Mouse (Mus musculus) liver, embryonic 12.5 days (tissue): Measurements from ENCODE around the gene Spem2. TPM values are rescaled to one million over a fixed set of nuclear protein-coding genes. Genes with fewer than 3 reads are reported as not detected.

Experiments used
- ATAC-seq: fragments of 200-750 bp; cut with Nextera tagmentation; 2 replicates; pipeline ENCODE4 v1.8.0; 2017; ENCODE audit warnings: moderate number of reproducible peaks, mild to moderate bottlenecking, moderate library complexity
- H3K27ac ChIP-seq: fragments of 300-500 bp; sonication (generic); 2 replicates; pipeline ENCODE4 v1.5.1; 2016; ENCODE audit warnings: mild to moderate bottlenecking
- H3K27me3 ChIP-seq: fragments of 300-500 bp; sonication (generic); replicated peaks from 2 replicates; pipeline ENCODE4 v1.6.1; 2016; ENCODE audit warnings: mild to moderate bottlenecking, moderate library complexity
- H3K36me3 ChIP-seq: fragments of 300-500 bp; sonication (generic); 2 replicates; pipeline ENCODE4 v1.6.1; 2016; ENCODE audit warnings: mild to moderate bottlenecking, moderate library complexity
- H3K4me1 ChIP-seq: fragments of 300-500 bp; sonication (generic); 2 replicates; pipeline ENCODE4 v1.6.1; 2016
- H3K4me2 ChIP-seq: fragments of 300-500 bp; sonication (generic); 2 replicates; pipeline ENCODE4 v1.6.1; 2016; ENCODE audit warnings: mild to moderate bottlenecking, moderate library complexity
- H3K4me3 ChIP-seq: fragments of 300-500 bp; sonication (generic); 2 replicates; pipeline ENCODE4 v1.5.1; 2016; ENCODE audit warnings: mild to moderate bottlenecking, moderate library complexity
- H3K9ac ChIP-seq: fragments of 300-500 bp; sonication (generic); 2 replicates; pipeline ENCODE4 v1.6.1; 2016; ENCODE audit warnings: mild to moderate bottlenecking, moderate library complexity
- H3K9me3 ChIP-seq: fragments of 300-500 bp; sonication (generic); replicated peaks from 2 replicates; pipeline ENCODE4 v1.6.1; 2016; ENCODE audit warnings: mild to moderate bottlenecking, moderate library complexity
- WGBS: fragments of 180-500 bp; shearing (Covaris S2); methylation state at CpG from one replicate; pipeline ENCODE4 v1.1.7; 2016; ENCODE audit not compliant: insufficient replicate concordance; 5-methylcytosine and 5-hydroxymethylcytosine counted together
- polyA plus RNA-seq: library from polyadenylated mRNA; unstranded; fragments of >200 nt; fragmentation: Nextera tagmentation; extraction: Ambion mirVana; gene quantifications from 2 replicates; pipeline ENCODE4 v1.2.1, GENCODE M21; 2016

The Spem2 gene
- polyA plus RNA-seq, 1 experiment from 2014 or later: not detected

DNA sequence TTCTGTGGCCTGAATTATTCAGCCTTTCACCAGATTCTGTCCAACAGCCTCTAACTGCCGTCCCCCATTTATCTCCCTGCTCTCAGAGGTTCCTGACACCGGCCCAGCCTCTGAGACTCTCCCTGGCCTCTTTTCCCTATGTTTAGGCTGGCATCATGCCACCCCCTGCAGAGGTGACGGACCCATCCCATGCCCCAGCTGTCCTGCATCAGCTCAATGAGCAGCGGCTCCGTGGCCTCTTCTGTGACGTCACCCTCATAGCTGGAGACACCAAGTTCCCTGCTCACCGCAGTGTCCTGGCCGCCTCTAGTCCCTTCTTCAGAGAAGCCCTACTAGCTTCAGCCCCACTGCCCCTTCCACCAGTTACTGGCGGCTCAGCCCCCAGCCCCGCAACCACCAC, 42.5 kb downstream of the Spem2 start:
- 54% methylated on average over 10 of the region's 10 CpGs for WGBS
- Histone ChIP-seq H3K4me1 (peaks cover 5% of the 10 kb centered on the region; the same call in 1 of the 2 replicates), H3K36me3 (peaks cover 11% of the 10 kb centered on the region; the same call in 1 of the 2 replicates), H3K9ac (no peak overlapping the region), H3K27me3 (peaks cover 62% of the 10 kb centered on the region), H3K4me3 (no peak overlapping the region), H3K9me3 (no peaks in the 10 kb centered on the region), H3K4me2 (no peak overlapping the region), H3K27ac (no peak overlapping the region)
- no peak for ATAC-seq

DNA sequence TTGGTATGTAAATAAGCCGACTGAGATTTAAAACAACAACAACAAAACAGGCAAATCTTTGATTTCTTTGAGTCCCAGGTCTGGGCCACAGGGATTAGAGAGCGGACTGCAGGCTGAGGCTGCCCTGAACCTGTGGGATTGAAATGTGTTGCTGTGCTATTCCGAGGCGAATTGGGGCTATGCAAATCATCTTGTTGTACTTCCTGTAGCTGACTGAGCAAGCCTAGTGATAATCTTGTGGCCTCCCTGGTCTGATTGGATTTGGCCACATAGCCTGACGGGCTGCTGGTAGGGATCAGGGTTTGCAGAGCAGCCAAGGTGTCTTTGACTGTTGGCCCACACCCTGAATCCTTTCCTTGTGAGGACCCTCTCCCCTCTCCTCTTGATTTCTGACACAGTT, 43.3 kb downstream of the Spem2 start:
- WGBS: 32% methylated on average over 5 of the region's 5 CpGs
- no peak for ATAC-seq

DNA sequence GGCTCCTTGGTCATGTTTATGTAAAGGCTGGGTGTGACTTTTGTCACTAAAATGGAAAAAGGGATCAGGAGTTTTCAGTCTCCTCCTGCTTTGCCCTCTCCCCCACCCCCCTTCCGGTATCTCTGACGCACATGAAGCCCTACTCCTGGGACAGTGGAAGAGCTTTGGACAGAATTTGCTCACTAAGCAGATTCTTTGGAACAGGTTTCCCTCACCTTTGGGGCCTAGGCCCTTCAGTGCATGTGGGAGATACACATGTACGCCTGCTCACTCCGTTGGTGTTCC, 50.7 kb downstream of the Spem2 start:
- H3K27ac ChIP-seq: peak overlapping the region; percentile 31; the same call in 1 of the 2 replicates
- no peaks in the 10 kb centered on the region for H3K36me3 ChIP-seq
- H3K9me3 ChIP-seq: no peaks in the 10 kb centered on the region
- H3K27me3 ChIP-seq: 0 out of 2 replicates have a peak, but pooled peaks cover 20% of the 10 kb centered on the region
- ATAC-seq: no peak
- peak overlapping the region; percentile 97; the same call in 1 of the 2 replicates for H3K4me2 ChIP-seq
- no peak overlapping the region for H3K4me3 ChIP-seq
- 66% methylated on average over 4 of the region's 4 CpGs for WGBS
- H3K4me1 ChIP-seq: peaks cover 34% of the 10 kb centered on the region
- H3K9ac ChIP-seq: no peak overlapping the region; the same call in 1 of the 2 replicates

More for the DNA sequence above, 43.3 kb downstream of the Spem2 start:
- Histone ChIP-seq H3K36me3 (peaks cover 11% of the 10 kb centered on the region; the same call in 1 of the 2 replicates), H3K27ac (no peak overlapping the region), H3K27me3 (peaks cover 54% of the 10 kb centered on the region), H3K4me1 (peaks cover 5% of the 10 kb centered on the region; the same call in 1 of the 2 replicates), H3K9me3 (no peaks in the 10 kb centered on the region), H3K4me2 (no peak overlapping the region), H3K9ac (no peak overlapping the region), H3K4me3 (no peak overlapping the region)

DNA sequence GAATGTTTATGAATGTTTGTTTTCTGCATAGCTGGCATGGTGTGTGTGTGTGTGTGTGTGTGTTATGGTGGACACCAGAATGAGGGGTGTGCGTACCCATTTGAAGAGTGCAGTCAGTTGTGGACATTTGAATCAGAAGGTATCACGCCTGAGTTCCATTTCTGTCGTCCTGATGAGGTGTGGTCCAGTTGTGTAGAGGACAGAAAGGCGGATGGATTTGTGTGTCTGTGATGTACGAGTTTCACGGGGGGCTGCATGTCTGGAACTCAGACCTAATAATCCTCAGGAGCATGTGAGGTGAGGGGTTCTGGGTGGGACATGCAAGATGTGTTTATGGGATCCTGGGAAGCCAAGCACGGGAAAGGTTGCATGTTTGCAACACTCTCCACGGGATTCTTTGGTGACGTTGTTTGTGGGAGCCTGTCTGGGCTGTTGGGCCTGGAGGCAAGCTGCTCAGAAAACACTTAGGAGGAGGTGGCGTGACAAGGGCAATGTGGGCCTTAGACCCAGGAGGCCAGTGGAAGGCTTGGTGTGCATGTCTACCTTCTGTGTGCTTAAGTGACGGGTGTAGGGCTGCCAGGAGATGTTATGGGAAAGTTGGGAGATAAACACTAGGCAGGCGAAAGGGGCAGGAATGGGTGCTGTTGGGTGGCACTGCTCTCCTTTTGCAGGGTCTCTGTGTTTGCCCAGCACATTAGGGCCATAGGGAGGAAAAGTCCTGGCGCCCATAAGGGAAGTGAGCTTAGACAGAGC, 51.2 kb downstream of the Spem2 start:
- peaks cover 34% of the 10 kb centered on the region for H3K4me1 ChIP-seq
- no peaks in the 10 kb centered on the region for H3K9me3 ChIP-seq
- ATAC-seq: no peak
- H3K4me3 ChIP-seq: peak overlapping the region; percentile 71
- WGBS: 73% methylated on average over 13 of the region's 13 CpGs
- peak overlapping the region; percentile 77; the same call in 1 of the 2 replicates for H3K27ac ChIP-seq
- 0 out of 2 replicates have a peak, but pooled peaks cover 20% of the 10 kb centered on the region for H3K27me3 ChIP-seq
- H3K36me3 ChIP-seq: no peaks in the 10 kb centered on the region
- peak overlapping the region; percentile 97 for H3K4me2 ChIP-seq
- H3K9ac ChIP-seq: no peak overlapping the region; the same call in none of the 2 replicates

Other genes with a start within 250 kb of the Spem2 start
- 24.3 and 27.1 TPM in 2 replicates for gene Wrap53, start 238.2 kb downstream of the Spem2 start, polyA plus RNA-seq
- gene Trp53, start 238.1 kb downstream of the Spem2 start, polyA plus RNA-seq: 110 TPM in 2 replicates
- 38.3 and 39.8 TPM in 2 replicates for gene Atp1b2, start 212.5 kb downstream of the Spem2 start, polyA plus RNA-seq
- 33.0 and 34.9 TPM in 2 replicates for gene Shbg, start 200.6 kb downstream of the Spem2 start, polyA plus RNA-seq
- 11.5 and 12.4 TPM in 2 replicates for gene Sat2, start 196.4 kb downstream of the Spem2 start, polyA plus RNA-seq
- gene Fxr2, start 185.5 kb downstream of the Spem2 start, polyA plus RNA-seq: 22.5 and 23.4 TPM in 2 replicates
- not detected in 2 replicates for gene Sox15, start 163.2 kb downstream of the Spem2 start, polyA plus RNA-seq
- 38.2 and 39.4 TPM in 2 replicates for gene Mpdu1, start 155.8 kb downstream of the Spem2 start, polyA plus RNA-seq
- gene Cd68, start 152.3 kb downstream of the Spem2 start, polyA plus RNA-seq: 14.5 and 15.0 TPM in 2 replicates
- gene Eif4a1, start 146.0 kb downstream of the Spem2 start, polyA plus RNA-seq: 393 and 408 TPM in 2 replicates
- gene Senp3, start 136.4 kb downstream of the Spem2 start, polyA plus RNA-seq: 53.8 and 56.2 TPM in 2 replicates
- 0.14 and 0.23 TPM in 2 replicates for gene Tnfsf13, start 132.7 kb downstream of the Spem2 start, polyA plus RNA-seq
- gene Tnfsf12, start 122.6 kb downstream of the Spem2 start, polyA plus RNA-seq: 3.3 and 3.6 TPM in 2 replicates
- 0.72 and 0.98 TPM in 2 replicates for gene Tnfsfm13, start 122.4 kb downstream of the Spem2 start, polyA plus RNA-seq
- gene Polr2a, start 59.8 kb downstream of the Spem2 start, polyA plus RNA-seq: 17.4 and 20.2 TPM in 2 replicates
- gene Slc35g3, start 56.5 kb downstream of the Spem2 start, polyA plus RNA-seq: not detected in 2 replicates
- gene Zbtb4, start 52.6 kb downstream of the Spem2 start, polyA plus RNA-seq: 0.43 and 0.70 TPM in 2 replicates
- gene Chrnb1, start 22.5 kb downstream of the Spem2 start, polyA plus RNA-seq: 0.63 and 0.64 TPM in 2 replicates
- 0.45 and 0.48 TPM in 2 replicates for gene Fgf11, start 16.6 kb downstream of the Spem2 start, polyA plus RNA-seq
- 0.59 and 0.72 TPM in 2 replicates for gene Tmem102, start 12.8 kb downstream of the Spem2 start, polyA plus RNA-seq
- gene Gm39566, start 3.2 kb downstream of the Spem2 start, polyA plus RNA-seq: not detected in 2 replicates
- not detected in 2 replicates for gene Spem1, start 3.7 kb upstream of the Spem2 start, polyA plus RNA-seq
- 1.3 and 1.4 TPM in 2 replicates for gene Nlgn2, start 19.3 kb upstream of the Spem2 start, polyA plus RNA-seq
- gene Tmem256, start 20.0 kb upstream of the Spem2 start, polyA plus RNA-seq: 330 and 338 TPM in 2 replicates
- gene Plscr3, start 27.9 kb upstream of the Spem2 start, polyA plus RNA-seq: 37.0 and 37.7 TPM in 2 replicates
- 1.2 and 1.4 TPM in 2 replicates for gene Tnk1, start 40.3 kb upstream of the Spem2 start, polyA plus RNA-seq
- not detected in 2 replicates for gene Tmem95, start 59.6 kb upstream of the Spem2 start, polyA plus RNA-seq
- 1.3 TPM in 2 replicates for gene Kctd11, start 62.9 kb upstream of the Spem2 start, polyA plus RNA-seq
- gene Acap1, start 77.1 kb upstream of the Spem2 start, polyA plus RNA-seq: 7.6 and 8.1 TPM in 2 replicates
- 2.3 TPM in 2 replicates for gene 2810408A11Rik, start 82.5 kb upstream of the Spem2 start, polyA plus RNA-seq
- gene Neurl4, start 82.6 kb upstream of the Spem2 start, polyA plus RNA-seq: 4.5 and 5.7 TPM in 2 replicates
- 125 TPM in 2 replicates for gene Gps2, start 95.4 kb upstream of the Spem2 start, polyA plus RNA-seq
- gene Eif5a, start 103.5 kb upstream of the Spem2 start, polyA plus RNA-seq: 2,199 and 2,266 TPM in 2 replicates
- 0.20 and 0.25 TPM in 2 replicates for gene Ybx2, start 117.3 kb upstream of the Spem2 start, polyA plus RNA-seq
- 14.9 and 17.0 TPM in 2 replicates for gene Slc2a4, start 129.7 kb upstream of the Spem2 start, polyA plus RNA-seq
- gene Cldn7, start 146.3 kb upstream of the Spem2 start, polyA plus RNA-seq: 2.8 and 3.3 TPM in 2 replicates
- 14.0 and 15.2 TPM in 2 replicates for gene Ctdnep1, start 162.7 kb upstream of the Spem2 start, polyA plus RNA-seq
- gene Elp5, start 164.1 kb upstream of the Spem2 start, polyA plus RNA-seq: 88.1 and 91.8 TPM in 2 replicates
- 260 and 270 TPM in 2 replicates for gene Gabarap, start 172.7 kb upstream of the Spem2 start, polyA plus RNA-seq
- 39.5 and 40.9 TPM in 2 replicates for gene Phf23, start 177.3 kb upstream of the Spem2 start, polyA plus RNA-seq
- gene Dvl2, start 182.1 kb upstream of the Spem2 start, polyA plus RNA-seq: 13.4 and 13.7 TPM in 2 replicates
- gene Acadvl, start 196.9 kb upstream of the Spem2 start, polyA plus RNA-seq: 89.9 and 91.3 TPM in 2 replicates
- 2.3 and 2.7 TPM in 2 replicates for gene Dlg4, start 198.5 kb upstream of the Spem2 start, polyA plus RNA-seq
- gene Asgr1, start 235.6 kb upstream of the Spem2 start, polyA plus RNA-seq: 0.51 and 0.63 TPM in 2 replicates